Mouse (Mus musculus) urinary bladder, adult 18-20 months (tissue): ENCODE data around the gene Mrpl40.
A peak's percentile ranks its signal among the peaks of the same experiment; 100 is the strongest.
"Not testable (repeated sequence)": the region's sequence is repeated elsewhere in the genome, so short reads cannot be mapped to it uniquely, and the experiment has no call there.

Source experiments
- DNase-seq, 2 experiments: peaks; one replicate each; pipeline ENCODE4 v3.0.0; 2022; ENCODE audit warnings: low spot score in 2 of 2, mixed read lengths in 2 of 2

Mrpl40 gene

GRCm38 (mm10) chr16:18876442-18877308 is at the start of gene Mrpl40, which contains the start of gene Hira:
Mrpl40 (minus strand) TSS chr16:18876862.
Hira (plus strand) TSS chr16:18877037.
- peak; percentile 94 to 96 for DNase-seq

GRCm38 (mm10) chr16:18921771-18922170 is 45.1 kb upstream of the Mrpl40 start:
- no peak for DNase-seq

GRCm38 (mm10) chr16:18916064-18916463 is 39.4 kb upstream of the Mrpl40 start:
- no peak for DNase-seq

GRCm38 (mm10) chr16:18905648-18906047 is 29.0 kb upstream of the Mrpl40 start:
- DNase-seq, result no peak

- DNase-seq, result no peak
Measured at GRCm38 (mm10) chr16:18896429-18896828, 19.8 kb upstream of the Mrpl40 start.

- DNase-seq, result no peak
Measured at GRCm38 (mm10) chr16:18895249-18895648, 18.6 kb upstream of the Mrpl40 start.

GRCm38 (mm10) chr16:18893840-18894372 is 17.2 kb upstream of the Mrpl40 start:
- DNase-seq, result no peak

GRCm38 (mm10) chr16:18884044-18884443 is 7.4 kb upstream of the Mrpl40 start:
- DNase-seq, result no peak

- DNase-seq, result no peak
Measured at GRCm38 (mm10) chr16:18878091-18878720, 1.5 kb upstream of the Mrpl40 start.

- DNase-seq, result peak in 1 of 2 experiments; percentile 11
Measured at GRCm38 (mm10) chr16:18877386-18878090, 876 bp upstream of the Mrpl40 start.

GRCm38 (mm10) chr16:18876091-18876441 is 596 bp downstream of the Mrpl40 start:
- DNase-seq, result no peak

GRCm38 (mm10) chr16:18870495-18870894 is 6.2 kb downstream of the Mrpl40 start:
- not testable (repeated sequence) for DNase-seq

- DNase-seq, result no peak
Measured at GRCm38 (mm10) chr16:18860186-18860585, 16.5 kb downstream of the Mrpl40 start.

GRCm38 (mm10) chr16:18858551-18858950 is 18.1 kb downstream of the Mrpl40 start:
- no peak for DNase-seq

GRCm38 (mm10) chr16:18849521-18850190 is 27.0 kb downstream of the Mrpl40 start:
- not testable (repeated sequence) for DNase-seq

GRCm38 (mm10) chr16:18846301-18846820 is 30.3 kb downstream of the Mrpl40 start:
- no peak for DNase-seq

GRCm38 (mm10) chr16:18838346-18838745 is 38.3 kb downstream of the Mrpl40 start:
- DNase-seq, result no peak

- peak; percentile 90 to 96 for DNase-seq
Measured at GRCm38 (mm10) chr16:18836468-18837208, 40.0 kb downstream of the Mrpl40 start, which contains the start of the genes 2510002D24Rik and Gm28539. 2510002D24Rik (plus strand) TSS chr16:18836578. Gm28539 (plus strand) TSS chr16:18836584.

- no peak for DNase-seq
Measured at GRCm38 (mm10) chr16:18836073-18836467, 40.6 kb downstream of the Mrpl40 start.

- no peak for DNase-seq
Measured at GRCm38 (mm10) chr16:18833486-18833885, 43.2 kb downstream of the Mrpl40 start.
